Mouse (Mus musculus) heart, embryonic 10.5 days (tissue): ENCODE measurements around the gene Cux1. TPM values are rescaled to one million over a fixed set of nuclear protein-coding genes. Genes with fewer than 3 reads are reported as not detected.

Source experiments
- DNase-seq: peaks from one replicate; pipeline ENCODE4 v3.0.0-alpha.2; 2017; ENCODE audit warnings: low spot score
- H3K27ac ChIP-seq: fragments of 300-500 bp; sonication (generic); 2 replicates; pipeline ENCODE4 v1.5.1; 2016; ENCODE audit warnings: mild to moderate bottlenecking
- H3K27me3 ChIP-seq: fragments of 300-500 bp; sonication (generic); 2 replicates; pipeline ENCODE4 v1.6.1; 2016; ENCODE audit warnings: mild to moderate bottlenecking; ENCODE audit not compliant: poor library complexity, insufficient read depth, severe bottlenecking
- H3K36me3 ChIP-seq: fragments of 300-500 bp; sonication (generic); 2 replicates; pipeline ENCODE4 v1.6.1; 2016; ENCODE audit warnings: mild to moderate bottlenecking, moderate library complexity
- H3K4me1 ChIP-seq: fragments of 300-500 bp; sonication (generic); 2 replicates; pipeline ENCODE4 v1.6.1; 2016; ENCODE audit warnings: mild to moderate bottlenecking
- H3K4me3 ChIP-seq: fragments of 300-500 bp; sonication (generic); 2 replicates; pipeline ENCODE4 v1.5.1; 2016; ENCODE audit warnings: mild to moderate bottlenecking, moderate library complexity
- H3K9me3 ChIP-seq: fragments of 300-500 bp; sonication (generic); 2 replicates; pipeline ENCODE4 v1.6.1; 2016; ENCODE audit warnings: mild to moderate bottlenecking, moderate library complexity
- WGBS: fragments of 180-500 bp; shearing (Covaris S2); methylation state at CpG from one replicate; pipeline ENCODE4 v1.1.7; 2016; 5-methylcytosine and 5-hydroxymethylcytosine counted together
- polyA plus RNA-seq: library from polyadenylated mRNA; unstranded; fragments of >200 nt; fragmentation: Nextera tagmentation; extraction: Ambion mirVana; gene quantifications from 2 replicates; pipeline ENCODE4 v1.2.1, GENCODE M21; 2016

Gene Cux1
- polyA plus RNA-seq, 1 experiment from 2014 or later, result 65.8 TPM

- DNase-seq, result no peak
- WGBS, result 93% methylated on average over 14 of the region's 14 CpGs
- Histone ChIP-seq H3K27ac (no peak overlapping the region), H3K4me1 (no peaks in the 10 kb centered on the region), H3K36me3 (peaks cover 97% of the 10 kb centered on the region), H3K9me3 (no peaks in the 10 kb centered on the region), H3K4me3 (no peak overlapping the region), H3K27me3 (no peaks in the 10 kb centered on the region)
Measured at GRCm38 (mm10) chr5:136312566-136312965, 254.7 kb downstream of the Cux1 start.

GRCm38 (mm10) chr5:136312166-136312565 lies 255.1 kb downstream of the Cux1 start:
- no peak for DNase-seq
- Histone ChIP-seq H3K36me3 (peaks cover 98% of the 10 kb centered on the region), H3K9me3 (no peaks in the 10 kb centered on the region), H3K27ac (no peak overlapping the region), H3K4me1 (no peaks in the 10 kb centered on the region), H3K27me3 (no peaks in the 10 kb centered on the region), H3K4me3 (no peak overlapping the region)
- 83% methylated on average over 4 of the region's 4 CpGs for WGBS

GRCm38 (mm10) chr5:136306254-136306653 lies 261.0 kb downstream of the Cux1 start:
- Histone ChIP-seq H3K4me1 (no peaks in the 10 kb centered on the region), H3K4me3 (no peak overlapping the region), H3K9me3 (no peaks in the 10 kb centered on the region), H3K36me3 (peaks cover 99% of the 10 kb centered on the region), H3K27me3 (no peaks in the 10 kb centered on the region), H3K27ac (no peak overlapping the region)
- 91% methylated on average over 5 of the region's 5 CpGs for WGBS
- DNase-seq, result no peak

- DNase-seq, result no peak
- Histone ChIP-seq H3K27me3 (no peaks in the 10 kb centered on the region), H3K36me3 (peaks cover 97% of the 10 kb centered on the region), H3K27ac (no peak overlapping the region), H3K9me3 (no peaks in the 10 kb centered on the region), H3K4me3 (no peak overlapping the region), H3K4me1 (no peaks in the 10 kb centered on the region)
- 90% methylated on average over 19 of the region's 19 CpGs for WGBS
Measured at GRCm38 (mm10) chr5:136303409-136303983, 263.8 kb downstream of the Cux1 start.

- no peak overlapping the region for H3K4me3 ChIP-seq
- DNase-seq, result no peak
- peaks cover 91% of the 10 kb centered on the region for H3K36me3 ChIP-seq
- H3K4me1 ChIP-seq, result no peaks in the 10 kb centered on the region
- no peaks in the 10 kb centered on the region for H3K27me3 ChIP-seq
- no peak overlapping the region for H3K27ac ChIP-seq
- 92% methylated on average over 6 of the region's 6 CpGs for WGBS
- H3K9me3 ChIP-seq, result no peaks in the 10 kb centered on the region
Measured at GRCm38 (mm10) chr5:136300880-136301279, 266.4 kb downstream of the Cux1 start.

GRCm38 (mm10) chr5:136297691-136298090 lies 269.6 kb downstream of the Cux1 start:
- peaks cover 82% of the 10 kb centered on the region for H3K36me3 ChIP-seq
- DNase-seq, result no peak
- H3K27me3 ChIP-seq, result no peaks in the 10 kb centered on the region
- peaks cover 8% of the 10 kb centered on the region; the same call in 1 of the 2 replicates for H3K4me1 ChIP-seq
- H3K9me3 ChIP-seq, result no peaks in the 10 kb centered on the region
- H3K27ac ChIP-seq, result no peak overlapping the region
- H3K4me3 ChIP-seq, result no peak overlapping the region
- WGBS, result 84% methylated on average over 6 of the region's 6 CpGs

- H3K36me3 ChIP-seq, result peaks cover 74% of the 10 kb centered on the region
- no peaks in the 10 kb centered on the region for H3K9me3 ChIP-seq
- no peaks in the 10 kb centered on the region for H3K27me3 ChIP-seq
- no peak overlapping the region for H3K4me3 ChIP-seq
- no peak overlapping the region for H3K27ac ChIP-seq
- DNase-seq, result no peak
- peaks cover 8% of the 10 kb centered on the region; the same call in 1 of the 2 replicates for H3K4me1 ChIP-seq
- 96% methylated on average over 4 of the region's 4 CpGs for WGBS
Measured at GRCm38 (mm10) chr5:136296911-136297310, 270.4 kb downstream of the Cux1 start.

- H3K27ac ChIP-seq, result no peak overlapping the region
- peaks cover 13% of the 10 kb centered on the region; the same call in 1 of the 2 replicates for H3K4me1 ChIP-seq
- DNase-seq, result no peak
- no peaks in the 10 kb centered on the region for H3K9me3 ChIP-seq
- WGBS, result 70% methylated on average over 4 of the region's 4 CpGs
- H3K27me3 ChIP-seq, result no peaks in the 10 kb centered on the region
- H3K36me3 ChIP-seq, result peaks cover 53% of the 10 kb centered on the region
- H3K4me3 ChIP-seq, result no peak overlapping the region
Measured at GRCm38 (mm10) chr5:136292971-136293418, 274.3 kb downstream of the Cux1 start.

- no peak overlapping the region for H3K27ac ChIP-seq
- H3K27me3 ChIP-seq, result no peaks in the 10 kb centered on the region
- peaks cover 52% of the 10 kb centered on the region for H3K36me3 ChIP-seq
- H3K4me1 ChIP-seq, result peaks cover 13% of the 10 kb centered on the region; the same call in 1 of the 2 replicates
- no peak overlapping the region for H3K4me3 ChIP-seq
- DNase-seq, result no peak
- H3K9me3 ChIP-seq, result no peaks in the 10 kb centered on the region
- 87% methylated on average over 2 of the region's 2 CpGs for WGBS
Measured at GRCm38 (mm10) chr5:136292361-136292760, 274.9 kb downstream of the Cux1 start.

- WGBS, result 91% methylated on average over 2 of the region's 2 CpGs
- H3K27me3 ChIP-seq, result no peaks in the 10 kb centered on the region
- no peaks in the 10 kb centered on the region for H3K9me3 ChIP-seq
- H3K27ac ChIP-seq, result no peak overlapping the region
- H3K36me3 ChIP-seq, result peaks cover 53% of the 10 kb centered on the region
- peaks cover 13% of the 10 kb centered on the region; the same call in 1 of the 2 replicates for H3K4me1 ChIP-seq
- DNase-seq, result no peak
- H3K4me3 ChIP-seq, result no peak overlapping the region
Measured at GRCm38 (mm10) chr5:136291562-136291961, 275.7 kb downstream of the Cux1 start.

GRCm38 (mm10) chr5:136289776-136290175 lies 277.5 kb downstream of the Cux1 start:
- DNase-seq, result no peak
- Histone ChIP-seq H3K27ac (no peak overlapping the region), H3K4me3 (no peak overlapping the region), H3K4me1 (peaks cover 13% of the 10 kb centered on the region; the same call in 1 of the 2 replicates), H3K27me3 (no peaks in the 10 kb centered on the region), H3K36me3 (peaks cover 53% of the 10 kb centered on the region), H3K9me3 (no peaks in the 10 kb centered on the region)
- WGBS, result 70% methylated on average over 3 of the region's 3 CpGs

- H3K4me1 ChIP-seq, result peaks cover 19% of the 10 kb centered on the region
- no peak for DNase-seq
- H3K4me3 ChIP-seq, result no peak overlapping the region
- 80% methylated on average over 6 of the region's 6 CpGs for WGBS
- H3K9me3 ChIP-seq, result no peaks in the 10 kb centered on the region
- H3K27me3 ChIP-seq, result no peaks in the 10 kb centered on the region
- peaks cover 58% of the 10 kb centered on the region for H3K36me3 ChIP-seq
- no peak overlapping the region for H3K27ac ChIP-seq
Measured at GRCm38 (mm10) chr5:136288351-136289081, 278.8 kb downstream of the Cux1 start.

GRCm38 (mm10) chr5:136286566-136286965 lies 280.7 kb downstream of the Cux1 start:
- no peaks in the 10 kb centered on the region for H3K9me3 ChIP-seq
- H3K36me3 ChIP-seq, result peaks cover 71% of the 10 kb centered on the region
- no peak for DNase-seq
- H3K27me3 ChIP-seq, result no peaks in the 10 kb centered on the region
- no peak overlapping the region for H3K27ac ChIP-seq
- H3K4me1 ChIP-seq, result peaks cover 15% of the 10 kb centered on the region
- H3K4me3 ChIP-seq, result no peak overlapping the region
- WGBS, result 79% methylated on average over 6 of the region's 6 CpGs
